Mouse (Mus musculus) hindbrain, embryonic 16.5 days (tissue): ENCODE measurements around the gene Rpa1. TPM values are rescaled to one million over a fixed set of nuclear protein-coding genes. Genes with fewer than 3 reads are reported as not detected.

Source experiments
- ATAC-seq: fragments of 200-750 bp; cut with Nextera tagmentation; 2 replicates; pipeline ENCODE4 v1.8.0; 2017; ENCODE audit warnings: moderate TSS enrichment, moderate library complexity
- H3K27ac ChIP-seq: fragments of 300-500 bp; sonication (generic); 2 replicates; pipeline ENCODE4 v1.5.1; 2014; ENCODE audit warnings: low read depth, mild to moderate bottlenecking, control low read depth, low read length, moderate library complexity
- H3K27me3 ChIP-seq: fragments of 300-500 bp; sonication (generic); replicated peaks from 2 replicates; pipeline ENCODE4 v1.6.1; 2014; ENCODE audit warnings: low read length; ENCODE audit not compliant: control insufficient read depth, insufficient read depth
- H3K36me3 ChIP-seq: fragments of 300-500 bp; sonication (generic); 2 replicates; pipeline ENCODE4 v1.6.1; 2014; ENCODE audit warnings: mild to moderate bottlenecking, low read length, moderate library complexity, mixed read lengths; ENCODE audit not compliant: control insufficient read depth, insufficient read depth
- H3K4me1 ChIP-seq: fragments of 300-500 bp; sonication (generic); 2 replicates; pipeline ENCODE4 v1.6.1; 2014; ENCODE audit warnings: low read depth, low read length; ENCODE audit not compliant: control insufficient read depth, insufficient read depth
- H3K4me2 ChIP-seq: fragments of 300-500 bp; sonication (generic); 2 replicates; pipeline ENCODE4 v1.6.1; 2014; ENCODE audit warnings: mild to moderate bottlenecking, low read length, control low read depth, moderate library complexity
- H3K4me3 ChIP-seq: fragments of 300-500 bp; sonication (generic); 2 replicates; pipeline ENCODE4 v1.5.1; 2014; ENCODE audit warnings: mild to moderate bottlenecking, low read length, control low read depth, moderate library complexity
- H3K9ac ChIP-seq: fragments of 300-500 bp; sonication (generic); 2 replicates; pipeline ENCODE4 v1.6.1; 2014; ENCODE audit warnings: low read depth, mild to moderate bottlenecking, control low read depth, low read length, moderate library complexity
- H3K9me3 ChIP-seq: fragments of 300-500 bp; sonication (generic); 2 replicates; pipeline ENCODE4 v1.6.1; 2014; ENCODE audit warnings: mild to moderate bottlenecking, low read length, moderate library complexity; ENCODE audit not compliant: control insufficient read depth
- WGBS: fragments of 180-500 bp; shearing (Covaris S2); extraction: QIAGEN DNeasy Blood & Tissue Kit; methylation state at CpG from one replicate; pipeline ENCODE4 v1.1.7; 2014; 5-methylcytosine and 5-hydroxymethylcytosine counted together
- polyA plus RNA-seq: library from polyadenylated mRNA; unstranded; fragments of >200 nt; fragmentation: Nextera tagmentation; extraction: Ambion mirVana; gene quantifications from 2 replicates; pipeline ENCODE4 v1.2.1, GENCODE M21; 2015

Gene Rpa1
- polyA plus RNA-seq, 1 experiment from 2014 or later: 50.8 TPM

DNA sequence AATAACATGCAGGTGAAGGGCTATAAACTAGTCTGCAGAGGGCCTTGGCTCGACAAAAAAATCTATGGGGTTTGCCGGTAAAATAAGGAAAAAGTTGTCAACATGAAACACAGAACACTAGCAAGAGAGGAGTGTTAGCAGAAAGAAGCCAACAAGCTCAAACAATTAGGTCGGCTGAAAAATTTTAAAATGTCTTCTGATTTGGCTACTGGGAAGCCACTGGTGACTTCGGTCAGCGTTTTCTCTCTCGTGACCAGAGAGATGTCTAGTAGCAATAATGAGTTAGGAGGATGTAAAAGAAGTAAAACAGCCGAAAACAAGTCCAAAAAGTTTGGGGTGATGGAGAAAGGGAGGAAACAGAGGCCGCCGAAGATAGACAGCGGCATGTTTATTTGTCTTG lies 528 bp downstream of the Rpa1 start:
- H3K36me3 ChIP-seq: no peaks in the 10 kb centered on the region
- H3K4me2 ChIP-seq: peak overlapping the region; percentile 62
- peak overlapping the region; percentile 86 for H3K4me3 ChIP-seq
- peaks cover 18% of the 10 kb centered on the region for H3K4me1 ChIP-seq
- H3K9ac ChIP-seq: peak overlapping the region; percentile 84
- no peaks in the 10 kb centered on the region for H3K27me3 ChIP-seq
- no peaks in the 10 kb centered on the region for H3K9me3 ChIP-seq
- peak overlapping the region; percentile 67; the same call in 1 of the 2 replicates for H3K27ac ChIP-seq
- under 1% methylated on average over 10 of the region's 10 CpGs for WGBS
- no peak for ATAC-seq

DNA sequence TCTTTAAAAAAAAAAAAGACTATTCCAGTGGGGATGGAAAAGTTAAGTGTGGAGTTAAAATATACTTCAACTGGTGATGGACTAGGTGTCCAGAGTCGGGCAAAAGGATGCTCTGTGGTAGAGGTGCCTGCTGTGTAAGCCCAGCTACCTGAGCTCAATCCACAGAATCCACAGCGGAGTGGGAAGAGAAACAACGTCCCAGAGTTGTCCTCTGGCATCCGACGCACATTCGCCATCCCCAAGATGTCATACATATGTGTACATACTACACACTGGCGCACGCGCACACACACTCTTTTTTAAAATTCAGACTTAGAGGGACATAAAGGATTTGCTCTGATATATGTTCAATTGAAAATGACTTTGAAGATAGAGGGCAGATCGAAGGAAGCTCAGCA lies 937 bp downstream of the Rpa1 start:
- Histone ChIP-seq H3K36me3 (no peaks in the 10 kb centered on the region), H3K9me3 (no peaks in the 10 kb centered on the region), H3K4me1 (peaks cover 18% of the 10 kb centered on the region), H3K9ac (peak overlapping the region; percentile 84), H3K27ac (no peak overlapping the region), H3K4me3 (peak overlapping the region; percentile 86), H3K27me3 (no peaks in the 10 kb centered on the region), H3K4me2 (peak overlapping the region; percentile 62)
- WGBS: 44% methylated on average over 10 of the region's 10 CpGs
- no peak for ATAC-seq

GRCm38 (mm10) chr11:75346556-75347187 lies 1.5 kb downstream of the Rpa1 start:
- Histone ChIP-seq H3K27ac (no peak overlapping the region), H3K4me3 (no peak overlapping the region; the same call in 1 of the 2 replicates), H3K4me1 (peaks cover 18% of the 10 kb centered on the region), H3K4me2 (peak overlapping the region; percentile 26), H3K9ac (no peak overlapping the region), H3K9me3 (no peaks in the 10 kb centered on the region), H3K36me3 (no peaks in the 10 kb centered on the region), H3K27me3 (no peaks in the 10 kb centered on the region)
- no peak for ATAC-seq
- 51% methylated on average over 3 of the region's 4 CpGs for WGBS

- no peaks in the 10 kb centered on the region for H3K9me3 ChIP-seq
- ATAC-seq: no peak
- peaks cover 15% of the 10 kb centered on the region for H3K4me1 ChIP-seq
- no peaks in the 10 kb centered on the region; the same call in 1 of the 2 replicates for H3K36me3 ChIP-seq
- no peak overlapping the region for H3K4me2 ChIP-seq
- 97% methylated on average over 5 of the region's 5 CpGs for WGBS
- H3K27ac ChIP-seq: no peak overlapping the region
- no peaks in the 10 kb centered on the region for H3K27me3 ChIP-seq
- H3K9ac ChIP-seq: no peak overlapping the region
- no peak overlapping the region for H3K4me3 ChIP-seq
These were observed 3.4 kb downstream of the Rpa1 start for GRCm38 (mm10) chr11:75344716-75345115.

DNA sequence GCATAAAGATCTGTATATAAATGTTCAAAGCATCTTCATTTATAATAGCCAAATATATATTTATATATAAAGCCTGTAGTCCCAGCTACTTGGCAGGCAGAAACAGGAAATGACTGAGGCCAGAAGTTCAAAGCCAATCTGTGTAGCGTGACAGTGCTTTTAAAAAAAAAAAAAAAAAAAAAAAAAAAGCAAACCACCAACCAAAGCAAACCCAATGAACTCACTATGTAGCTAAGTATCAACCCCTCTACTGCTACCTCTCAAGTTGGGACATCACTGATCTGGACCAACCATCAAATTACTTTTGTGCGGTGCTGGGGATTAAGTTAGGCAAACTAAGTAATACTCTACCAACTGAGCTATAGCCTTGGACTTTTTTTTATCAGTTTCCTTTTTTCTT lies 4.0 kb downstream of the Rpa1 start:
- Histone ChIP-seq H3K4me1 (peaks cover 15% of the 10 kb centered on the region), H3K4me2 (no peak overlapping the region), H3K4me3 (no peak overlapping the region), H3K27ac (no peak overlapping the region), H3K9ac (no peak overlapping the region), H3K9me3 (no peaks in the 10 kb centered on the region), H3K36me3 (peaks cover 3% of the 10 kb centered on the region; the same call in 1 of the 2 replicates), H3K27me3 (no peaks in the 10 kb centered on the region)
- no peak for ATAC-seq
- 74% methylated on average over 2 of the region's 2 CpGs for WGBS

DNA sequence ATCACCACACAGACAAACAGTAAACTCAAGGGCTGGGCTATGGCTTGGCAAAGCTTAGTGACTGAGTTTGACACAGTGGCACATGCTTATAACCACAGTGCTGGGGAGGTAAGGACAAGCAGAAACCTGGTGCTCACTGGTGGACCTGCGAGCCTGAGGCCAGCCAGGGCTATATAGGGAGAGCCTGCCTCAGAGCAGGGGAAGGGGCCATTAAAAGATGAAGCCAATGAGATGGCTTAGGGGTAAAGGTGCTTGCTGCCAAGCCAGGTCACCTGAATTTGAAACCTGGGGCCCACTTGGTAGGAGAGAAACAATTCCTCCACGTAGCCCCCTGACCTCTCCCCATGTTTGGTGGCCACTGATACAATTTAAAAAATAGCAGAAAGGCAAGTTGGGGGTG lies 5.0 kb downstream of the Rpa1 start:
- H3K36me3 ChIP-seq: peaks cover 5% of the 10 kb centered on the region; the same call in 1 of the 2 replicates
- no peaks in the 10 kb centered on the region for H3K27me3 ChIP-seq
- no peak overlapping the region for H3K9ac ChIP-seq
- no peak overlapping the region for H3K27ac ChIP-seq
- H3K4me3 ChIP-seq: no peak overlapping the region
- peaks cover 12% of the 10 kb centered on the region for H3K4me1 ChIP-seq
- H3K9me3 ChIP-seq: no peaks in the 10 kb centered on the region
- no peak overlapping the region for H3K4me2 ChIP-seq
- no peak for ATAC-seq
- WGBS: 95% methylated on average over 2 of the region's 2 CpGs

DNA sequence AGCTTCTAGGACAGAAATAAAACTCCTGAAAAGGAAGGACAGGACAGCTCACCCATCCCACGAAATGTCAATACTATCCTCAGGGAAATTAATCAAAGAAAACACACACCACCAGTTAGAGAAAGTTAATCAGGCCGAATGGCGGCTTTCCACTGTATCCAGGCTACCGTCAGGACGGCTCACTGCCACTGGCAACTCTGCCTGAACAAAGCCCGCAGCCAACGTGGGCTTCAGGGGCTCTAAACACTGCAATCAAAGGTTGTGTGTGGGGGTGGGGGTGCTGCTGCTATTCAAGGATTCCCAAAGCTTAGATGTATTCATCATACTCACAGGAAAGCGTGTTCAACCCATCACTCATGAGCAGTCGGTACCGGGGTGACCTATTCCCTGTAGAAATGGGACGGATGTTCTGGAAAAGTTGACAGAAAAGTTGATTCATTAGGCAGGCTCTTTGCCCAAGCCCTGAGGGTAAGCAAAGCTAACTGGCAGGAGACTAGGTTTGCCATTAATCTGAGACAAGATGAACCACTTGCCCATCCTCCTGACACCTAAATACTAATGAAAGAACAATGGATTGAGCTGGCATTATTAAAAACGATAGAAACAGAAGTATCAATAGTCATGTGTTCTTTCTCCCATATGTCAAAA lies 7.3 kb downstream of the Rpa1 start:
- no peaks in the 10 kb centered on the region for H3K27me3 ChIP-seq
- no peak overlapping the region for H3K4me3 ChIP-seq
- peak; percentile 69 for ATAC-seq
- H3K27ac ChIP-seq: no peak overlapping the region
- H3K9me3 ChIP-seq: no peaks in the 10 kb centered on the region
- no peaks in the 10 kb centered on the region for H3K4me1 ChIP-seq
- peaks cover 5% of the 10 kb centered on the region; the same call in 1 of the 2 replicates for H3K36me3 ChIP-seq
- no peak overlapping the region for H3K4me2 ChIP-seq
- no peak overlapping the region for H3K9ac ChIP-seq
- 66% methylated on average over 12 of the region's 12 CpGs for WGBS

GRCm38 (mm10) chr11:75340076-75340475 lies 8.0 kb downstream of the Rpa1 start:
- Histone ChIP-seq H3K4me2 (no peak overlapping the region), H3K27ac (no peak overlapping the region)
- 91% methylated on average over 14 of the region's 14 CpGs for WGBS

GRCm38 (mm10) chr11:75337246-75337645 lies 10.9 kb downstream of the Rpa1 start:
- ATAC-seq: no peak
- peaks cover 5% of the 10 kb centered on the region; the same call in 1 of the 2 replicates for H3K36me3 ChIP-seq
- H3K9me3 ChIP-seq: no peaks in the 10 kb centered on the region
- no peaks in the 10 kb centered on the region for H3K4me1 ChIP-seq
- H3K27me3 ChIP-seq: no peaks in the 10 kb centered on the region
- H3K4me2 ChIP-seq: no peak overlapping the region
- no peak overlapping the region for H3K4me3 ChIP-seq
- no peak overlapping the region for H3K27ac ChIP-seq
- WGBS: 90% methylated on average over 7 of the region's 7 CpGs
- H3K9ac ChIP-seq: no peak overlapping the region

More at GRCm38 (mm10) chr11:75340076-75340475, 8.0 kb downstream of the Rpa1 start:
- Histone ChIP-seq H3K9ac (no peak overlapping the region), H3K4me3 (no peak overlapping the region), H3K27me3 (no peaks in the 10 kb centered on the region), H3K36me3 (peaks cover 5% of the 10 kb centered on the region; the same call in 1 of the 2 replicates), H3K9me3 (no peaks in the 10 kb centered on the region), H3K4me1 (no peaks in the 10 kb centered on the region)
- no peak for ATAC-seq
